Mouse (Mus musculus) cortical plate, adult 2 months (tissue): Measurements from ENCODE around the gene F7.

Experiments
- CTCF ChIP-seq: fragments of 200-500 bp; IDR thresholded peaks from 2 replicates; pipeline ENCODE4 v1.5.1; 2011; ENCODE audit warnings: mild to moderate bottlenecking, control low read depth, low read length; ENCODE audit not compliant: insufficient read depth; ENCODE audit errors: extremely low read depth
- POLR2A ChIP-seq: fragments of 200-500 bp; IDR thresholded peaks from 2 replicates; pipeline ENCODE4 v1.6.1; 2011; ENCODE audit warnings: mild to moderate bottlenecking, low read length, control low read depth; ENCODE audit not compliant: insufficient read depth; ENCODE audit errors: extremely low read depth

DNA sequence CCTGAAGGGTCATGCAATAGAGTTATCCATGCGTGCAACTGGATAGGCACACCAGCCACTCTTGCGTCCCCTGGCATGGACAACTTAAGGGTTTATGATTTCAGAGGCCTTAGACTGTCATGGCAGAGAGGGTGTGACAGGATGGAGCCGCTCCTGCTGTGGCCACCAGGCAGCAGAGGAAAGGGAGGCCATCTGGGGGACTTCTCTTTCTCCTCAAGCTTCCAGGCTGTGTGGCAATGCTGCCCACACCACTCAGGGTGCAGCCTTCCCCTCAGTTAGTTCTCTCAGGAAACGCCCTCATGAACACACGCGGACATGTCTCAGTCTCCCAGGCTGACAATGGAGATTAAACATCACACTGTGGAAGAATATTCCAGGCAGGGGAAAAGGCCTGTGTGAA lies 13.2 kb downstream of the F7 start:
- TF ChIP-seq CTCF = no peak
- no peak for TF ChIP-seq POLR2A
